Mouse (Mus musculus) kidney, embryonic 15.5 days (tissue): Measurements from ENCODE around the gene Iqcc. TPM values are rescaled to one million over a fixed set of nuclear protein-coding genes. Genes with fewer than 3 reads are reported as not detected.

ENCODE experiments used
- ATAC-seq: fragments of 200-750 bp; cut with Nextera tagmentation; replicated peaks from 2 replicates; pipeline ENCODE4 v1.8.0; 2017; ENCODE audit warnings: moderate TSS enrichment; ENCODE audit not compliant: low FRiP score
- H3K27ac ChIP-seq: fragments of 300-500 bp; sonication (generic); 2 replicates; pipeline ENCODE4 v1.5.1; 2015; ENCODE audit warnings: mild to moderate bottlenecking, inconsistent platforms
- H3K27me3 ChIP-seq: fragments of 300-500 bp; sonication (generic); 2 replicates; pipeline ENCODE4 v1.6.1; 2015; ENCODE audit warnings: inconsistent platforms
- H3K36me3 ChIP-seq: fragments of 300-500 bp; sonication (generic); 2 replicates; pipeline ENCODE4 v1.6.1; 2015; ENCODE audit warnings: inconsistent platforms
- H3K4me1 ChIP-seq: fragments of 300-500 bp; sonication (generic); 2 replicates; pipeline ENCODE4 v1.6.1; 2015; ENCODE audit warnings: inconsistent platforms
- H3K4me2 ChIP-seq: fragments of 300-500 bp; sonication (generic); 2 replicates; pipeline ENCODE4 v1.6.1; 2015; ENCODE audit warnings: moderate library complexity, mild to moderate bottlenecking, inconsistent platforms
- H3K4me3 ChIP-seq: fragments of 300-500 bp; sonication (generic); replicated peaks from 2 replicates; pipeline ENCODE4 v1.5.1; 2015; ENCODE audit warnings: mild to moderate bottlenecking, inconsistent platforms
- H3K9ac ChIP-seq: fragments of 300-500 bp; sonication (generic); 2 replicates; pipeline ENCODE4 v1.6.1; 2015; ENCODE audit warnings: mild to moderate bottlenecking, inconsistent platforms
- H3K9me3 ChIP-seq: fragments of 300-500 bp; sonication (generic); replicated peaks from 2 replicates; pipeline ENCODE4 v1.6.1; 2016; ENCODE audit warnings: inconsistent platforms
- WGBS: fragments of 180-500 bp; shearing (Covaris S2); methylation state at CpG from one replicate; pipeline ENCODE4 v1.1.7; 2015; ENCODE audit warnings: mixed read lengths; 5-methylcytosine and 5-hydroxymethylcytosine counted together
- polyA plus RNA-seq: library from polyadenylated mRNA; unstranded; fragments of >200 nt; fragmentation: Nextera tagmentation; extraction: Ambion mirVana; gene quantifications from 2 replicates; pipeline ENCODE4 v1.2.1, GENCODE M21; 2015

Iqcc gene
- polyA plus RNA-seq, result 29.4 TPM in 2 replicates

- peak within 1 kb of the TSS; percentile 88 for H3K27ac ChIP-seq
- peak; percentile 90 for ATAC-seq
- 5% methylated on average over 44 of the region's 44 CpGs for WGBS
Measured at GRCm38 (mm10) chr4:129618786-129619691, at the start of gene Iqcc. Gene Iqcc, minus strand, starts transcription at chr4:129619099.

DNA sequence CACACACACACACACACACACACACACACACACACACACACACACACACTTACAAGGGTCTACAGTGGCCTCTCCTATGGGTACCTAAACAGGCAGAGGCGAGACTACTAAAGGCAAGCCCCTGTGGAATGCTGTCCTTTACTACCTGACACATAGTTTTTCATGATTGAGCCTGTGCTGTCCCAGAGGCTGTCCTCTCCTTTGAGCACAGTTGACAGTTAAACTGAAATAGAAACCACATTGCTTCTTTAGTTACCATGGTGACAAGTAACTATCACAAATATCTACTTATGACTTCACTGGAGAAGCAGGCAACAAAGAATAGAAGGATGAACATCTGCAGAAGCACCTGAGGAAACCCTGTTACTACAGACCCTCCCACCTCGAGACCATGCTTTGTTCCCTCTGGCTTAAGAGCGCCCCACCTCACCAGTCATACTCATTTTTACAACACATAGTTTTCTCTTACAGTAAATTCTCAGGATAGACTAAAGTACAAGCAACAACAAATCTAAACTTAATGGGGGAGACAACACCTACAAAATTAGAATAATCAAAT lies 43.4 kb upstream of the Iqcc start:
- no peak for ATAC-seq
- Histone ChIP-seq H3K4me1 (no peaks in the 10 kb centered on the region), H3K36me3 (peaks cover 70% of the 10 kb centered on the region), H3K9ac (no peak overlapping the region), H3K4me3 (no peak overlapping the region), H3K27me3 (no peaks in the 10 kb centered on the region), H3K4me2 (no peak overlapping the region), H3K27ac (no peak overlapping the region), H3K9me3 (no peaks in the 10 kb centered on the region)
- 88% methylated on average over 3 of the region's 3 CpGs for WGBS

More at GRCm38 (mm10) chr4:129618786-129619691, at the start of gene Iqcc:
- Histone ChIP-seq H3K4me1 (peaks cover 37% of the 10 kb centered on the region), H3K4me2 (peak within 1 kb of the TSS; percentile 86), H3K9ac (peak within 1 kb of the TSS; percentile 76), H3K27me3 (no peaks in the 10 kb centered on the region), H3K4me3 (peak within 1 kb of the TSS; percentile 73), H3K9me3 (no peaks in the 10 kb centered on the region), H3K36me3 (peaks cover 22% of the 10 kb centered on the region)

DNA sequence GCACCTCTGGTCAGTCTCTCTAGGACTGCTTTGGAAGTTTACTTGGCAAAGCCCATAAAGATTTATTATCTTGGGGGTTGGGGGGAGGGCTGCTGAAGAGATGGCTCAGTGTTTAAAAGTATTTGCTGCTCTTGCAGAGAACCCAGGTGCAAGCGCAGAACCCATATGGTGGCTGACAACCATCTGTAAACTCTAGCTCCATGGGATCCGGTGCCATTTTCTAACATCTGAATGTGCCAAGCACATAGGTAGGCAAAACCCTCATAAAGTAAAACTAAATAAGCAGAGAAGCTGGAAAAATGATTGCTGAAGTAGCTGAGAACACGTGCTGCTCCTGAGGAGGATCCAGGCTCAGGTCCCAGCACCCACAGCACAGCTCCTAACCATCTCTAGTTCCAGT lies 42.7 kb upstream of the Iqcc start:
- Histone ChIP-seq H3K27ac (no peak overlapping the region), H3K9me3 (no peaks in the 10 kb centered on the region), H3K4me3 (no peak overlapping the region), H3K4me2 (no peak overlapping the region), H3K27me3 (no peaks in the 10 kb centered on the region), H3K4me1 (no peaks in the 10 kb centered on the region), H3K36me3 (peaks cover 73% of the 10 kb centered on the region), H3K9ac (no peak overlapping the region)
- WGBS, result 83% methylated on average over 3 of the region's 3 CpGs
- no peak for ATAC-seq

GRCm38 (mm10) chr4:129654770-129655169 lies 35.9 kb upstream of the Iqcc start:
- no peak for ATAC-seq
- no peaks in the 10 kb centered on the region for H3K9me3 ChIP-seq
- no peak overlapping the region for H3K4me2 ChIP-seq
- H3K36me3 ChIP-seq, result peaks cover 95% of the 10 kb centered on the region
- no peaks in the 10 kb centered on the region for H3K27me3 ChIP-seq
- 92% methylated on average over 14 of the region's 14 CpGs for WGBS
- H3K27ac ChIP-seq, result no peak overlapping the region
- no peak overlapping the region for H3K4me3 ChIP-seq
- no peaks in the 10 kb centered on the region for H3K4me1 ChIP-seq
- no peak overlapping the region for H3K9ac ChIP-seq

GRCm38 (mm10) chr4:129650359-129650758 lies 31.5 kb upstream of the Iqcc start:
- 92% methylated on average over 8 of the region's 8 CpGs for WGBS
- Histone ChIP-seq H3K4me2 (no peak overlapping the region), H3K4me1 (no peaks in the 10 kb centered on the region), H3K9ac (no peak overlapping the region), H3K9me3 (no peaks in the 10 kb centered on the region), H3K36me3 (peaks cover 96% of the 10 kb centered on the region), H3K27ac (no peak overlapping the region), H3K27me3 (no peaks in the 10 kb centered on the region), H3K4me3 (no peak overlapping the region)
- no peak for ATAC-seq

DNA sequence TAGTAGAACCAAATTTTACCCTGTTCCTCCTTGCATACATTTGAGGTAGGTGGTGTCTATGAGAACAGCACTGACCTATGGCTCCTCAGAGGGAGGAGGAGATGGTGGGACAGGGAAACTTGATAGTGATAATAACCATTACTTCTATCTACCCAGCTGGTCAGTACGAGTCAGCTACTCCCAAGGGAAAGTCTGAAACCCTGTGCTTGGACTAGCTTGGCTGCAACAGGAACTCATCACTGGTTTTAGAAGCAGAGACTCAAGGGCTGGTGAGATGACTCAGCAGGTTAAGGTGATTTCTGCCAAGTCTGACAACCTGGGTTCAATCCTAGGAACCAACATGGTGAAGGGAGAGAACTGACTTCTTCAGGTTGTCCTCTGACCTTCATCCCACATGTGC lies 29.8 kb upstream of the Iqcc start:
- H3K4me2 ChIP-seq, result no peak overlapping the region
- no peaks in the 10 kb centered on the region for H3K4me1 ChIP-seq
- no peaks in the 10 kb centered on the region for H3K27me3 ChIP-seq
- ATAC-seq, result no peak
- no peaks in the 10 kb centered on the region for H3K9me3 ChIP-seq
- WGBS, result 77% methylated on average over 1 of the region's 1 CpGs
- no peak overlapping the region for H3K4me3 ChIP-seq
- no peak overlapping the region for H3K27ac ChIP-seq
- no peak overlapping the region for H3K9ac ChIP-seq
- peaks cover 96% of the 10 kb centered on the region for H3K36me3 ChIP-seq

- Histone ChIP-seq H3K4me2 (no peak overlapping the region), H3K27me3 (no peaks in the 10 kb centered on the region), H3K27ac (no peak overlapping the region), H3K9ac (no peak overlapping the region), H3K4me1 (peaks cover 6% of the 10 kb centered on the region), H3K36me3 (peaks cover 66% of the 10 kb centered on the region), H3K9me3 (no peaks in the 10 kb centered on the region), H3K4me3 (no peak overlapping the region)
- WGBS, result 91% methylated on average over 6 of the region's 6 CpGs
- ATAC-seq, result no peak
Measured at GRCm38 (mm10) chr4:129645204-129645603, 26.3 kb upstream of the Iqcc start.

- no peak for ATAC-seq
- Histone ChIP-seq H3K4me2 (peak overlapping the region; percentile 81), H3K9me3 (no peaks in the 10 kb centered on the region), H3K4me1 (peaks cover 28% of the 10 kb centered on the region), H3K4me3 (peak overlapping the region; percentile 74; the same call in 1 of the 2 replicates), H3K9ac (0 out of 2 replicates have a peak overlapping the region, but pooled peaks have one; percentile 14), H3K27me3 (no peaks in the 10 kb centered on the region), H3K36me3 (peaks cover 57% of the 10 kb centered on the region), H3K27ac (peak overlapping the region; percentile 71)
- WGBS, result 33% methylated on average over 5 of the region's 5 CpGs
Measured at GRCm38 (mm10) chr4:129641756-129642155, 22.9 kb upstream of the Iqcc start.

DNA sequence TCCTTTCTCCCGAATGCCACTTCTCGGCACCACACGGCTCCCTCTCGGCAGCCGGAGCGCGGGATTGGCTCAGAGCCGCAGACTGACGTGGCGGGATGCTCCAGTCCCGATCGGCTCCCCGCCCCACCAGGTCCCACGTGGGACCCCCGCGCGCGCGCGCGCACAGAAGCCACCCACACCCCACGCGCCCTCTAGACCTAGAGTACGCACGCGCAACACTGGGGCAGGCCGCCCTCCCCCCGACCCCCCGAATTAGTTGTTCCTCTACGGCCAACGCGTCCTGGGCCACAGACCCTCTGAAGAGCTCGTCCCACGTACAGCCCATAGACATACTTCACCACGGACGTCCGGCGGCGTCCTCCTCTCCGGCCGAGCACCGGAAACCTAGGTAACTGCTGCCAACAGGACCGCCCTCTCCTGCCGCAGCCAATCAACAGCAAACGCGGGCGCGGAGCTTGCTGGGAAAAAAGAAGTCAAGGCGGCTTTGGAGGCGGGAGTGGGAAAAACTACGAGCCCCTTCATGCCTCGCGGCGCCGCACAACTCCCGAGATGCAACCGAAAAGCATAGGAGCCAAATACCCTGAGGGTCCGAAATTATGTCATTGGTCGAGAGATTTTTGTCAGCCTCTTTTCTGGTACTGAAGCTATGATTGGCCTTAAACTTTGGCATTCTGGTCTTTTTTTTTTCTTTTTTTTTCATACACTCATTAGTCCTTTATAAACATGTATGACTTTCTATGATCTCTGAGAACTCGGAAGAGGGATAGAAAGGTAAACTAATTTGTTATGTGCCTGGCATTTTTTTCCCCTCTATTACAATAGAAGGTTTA lies 22.0 kb upstream of the Iqcc start, which contains the start of gene Txlna:
Txlna (minus strand) TSS at position 428 of the 830 bp plus-strand sequence.
- ATAC-seq, result peak; percentile 97
- Histone ChIP-seq H3K9ac (peak within 1 kb of the TSS; percentile 69), H3K4me1 (peaks cover 28% of the 10 kb centered on the region), H3K9me3 (no peaks in the 10 kb centered on the region), H3K4me2 (peak within 1 kb of the TSS; percentile 81), H3K27ac (peak within 1 kb of the TSS; percentile 97), H3K36me3 (peaks cover 57% of the 10 kb centered on the region), H3K27me3 (no peaks in the 10 kb centered on the region), H3K4me3 (peak within 1 kb of the TSS; percentile 74)
- WGBS, result under 1% methylated on average over 60 of the region's 60 CpGs

DNA sequence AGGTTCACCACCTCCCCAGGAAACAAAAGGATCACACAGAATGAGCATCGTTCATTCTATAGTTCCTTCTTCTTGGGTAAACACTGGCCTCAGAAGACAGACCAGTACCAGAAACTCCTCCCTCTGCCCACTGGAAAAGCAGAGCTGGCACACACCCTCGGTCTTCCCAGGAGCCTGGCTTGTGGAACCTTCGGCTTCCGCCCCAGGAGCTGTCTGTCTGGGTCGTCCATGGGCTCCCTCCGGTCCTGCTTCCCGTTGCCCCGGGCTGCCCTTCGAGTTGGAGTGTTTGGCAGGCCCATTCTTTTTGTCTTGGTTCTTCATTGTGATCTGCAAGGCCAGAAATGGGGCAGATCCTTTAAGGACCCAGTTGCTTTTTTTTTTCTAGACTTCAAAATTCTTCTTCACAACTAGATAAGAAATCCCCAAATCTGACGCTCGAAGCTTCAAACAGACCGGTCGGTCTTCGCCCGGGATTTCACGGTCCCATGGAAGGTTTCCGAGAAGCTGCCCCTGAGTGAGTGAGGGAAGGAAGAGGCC lies 21.3 kb upstream of the Iqcc start:
- Histone ChIP-seq H3K9me3 (no peaks in the 10 kb centered on the region), H3K4me1 (peaks cover 28% of the 10 kb centered on the region), H3K27me3 (no peaks in the 10 kb centered on the region), H3K27ac (peak overlapping the region; percentile 97), H3K36me3 (peaks cover 57% of the 10 kb centered on the region), H3K4me3 (peak overlapping the region; percentile 74), H3K9ac (peak overlapping the region; percentile 69), H3K4me2 (peak overlapping the region; percentile 81)
- no peak for ATAC-seq
- WGBS, result 3% methylated on average over 17 of the region's 17 CpGs

DNA sequence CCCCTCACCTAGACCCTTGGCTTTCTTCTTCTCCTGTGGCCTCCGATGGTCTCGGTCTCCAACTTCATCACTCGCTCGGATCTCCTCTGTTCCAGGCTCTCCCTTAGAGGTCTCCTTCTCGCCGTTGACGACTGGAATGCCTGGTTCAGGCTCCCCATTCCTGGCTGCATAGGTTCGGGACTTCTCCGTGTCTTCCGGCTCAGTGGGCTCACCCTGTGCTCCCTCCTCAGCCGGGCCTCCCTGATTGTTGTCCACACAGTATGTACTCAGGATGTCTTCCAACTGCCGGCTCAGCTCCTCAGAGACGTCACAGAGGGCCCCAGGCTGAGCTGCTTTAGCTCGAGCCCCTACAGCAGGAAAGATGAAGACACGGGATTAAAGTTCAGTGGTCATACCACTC lies 20.3 kb upstream of the Iqcc start:
- Histone ChIP-seq H3K4me3 (peak overlapping the region; percentile 74), H3K9ac (peak overlapping the region; percentile 69), H3K36me3 (peaks cover 57% of the 10 kb centered on the region), H3K27me3 (no peaks in the 10 kb centered on the region), H3K4me2 (peak overlapping the region; percentile 81), H3K4me1 (peaks cover 28% of the 10 kb centered on the region), H3K27ac (no peak overlapping the region), H3K9me3 (no peaks in the 10 kb centered on the region)
- 84% methylated on average over 15 of the region's 15 CpGs for WGBS
- no peak for ATAC-seq
